Mouse (Mus musculus) thymus, adult 2 months (tissue): ENCODE data around the gene Mboat1. TPM values are rescaled to one million over a fixed set of nuclear protein-coding genes. Genes with fewer than 3 reads are reported as not detected.

Source experiments
- DNase-seq: peaks from one replicate; pipeline ENCODE4 v3.0.0; 2021
- H3K27ac ChIP-seq: fragments of 200-500 bp; 2 replicates; pipeline ENCODE4 v1.5.1; 2012; ENCODE audit warnings: low read length, control low read depth; ENCODE audit not compliant: control insufficient read depth, insufficient read depth
- H3K27me3 ChIP-seq: fragments of 200-500 bp; 2 replicates; pipeline ENCODE4 v1.6.1; 2012; ENCODE audit warnings: mild to moderate bottlenecking, low read length, moderate library complexity, mixed read lengths; ENCODE audit not compliant: control insufficient read depth, insufficient read depth
- H3K36me3 ChIP-seq: fragments of 200-500 bp; 2 replicates; pipeline ENCODE4 v1.6.1; 2012; ENCODE audit warnings: mild to moderate bottlenecking, low read length, moderate library complexity; ENCODE audit not compliant: control insufficient read depth, insufficient read depth
- H3K4me1 ChIP-seq: fragments of 200-500 bp; replicated peaks from 2 replicates; pipeline ENCODE4 v1.6.1; 2012; ENCODE audit warnings: low read length; ENCODE audit not compliant: control insufficient read depth, insufficient read depth
- H3K4me3 ChIP-seq: fragments of 200-500 bp; 2 replicates; pipeline ENCODE4 v1.5.1; 2012; ENCODE audit warnings: mild to moderate bottlenecking, low read length, control low read depth, moderate library complexity; ENCODE audit not compliant: control insufficient read depth, insufficient read depth
- CTCF ChIP-seq: fragments of 200-500 bp; IDR thresholded peaks from 2 replicates; pipeline ENCODE4 v1.5.1; 2012; ENCODE audit warnings: mild to moderate bottlenecking, control low read depth, low read length, moderate library complexity, borderline replicate concordance; ENCODE audit not compliant: control insufficient read depth, poor library complexity, insufficient read depth; ENCODE audit errors: extremely low read depth
- POLR2A ChIP-seq: fragments of 200-500 bp; IDR thresholded peaks from 2 replicates; pipeline ENCODE4 v1.6.1; 2012; ENCODE audit warnings: mild to moderate bottlenecking, low read length, control low read depth, moderate library complexity; ENCODE audit not compliant: control insufficient read depth, poor library complexity, insufficient read depth; ENCODE audit errors: extremely low read depth
- WGBS: fragments of 180-500 bp; shearing (Covaris S2); methylation state at CpG from one replicate; pipeline ENCODE4 v1.1.7; 2018; 5-methylcytosine and 5-hydroxymethylcytosine counted together
- polyA plus RNA-seq: library from polyadenylated mRNA; depleted of rRNA; stranded (reverse); fragments of >200 nt; gene quantifications from 2 replicates; pipeline ENCODE4 v1.2.3, GENCODE M21; 2012

The Mboat1 gene
- polyA plus RNA-seq, 1 experiment, result 7.2 TPM

DNA sequence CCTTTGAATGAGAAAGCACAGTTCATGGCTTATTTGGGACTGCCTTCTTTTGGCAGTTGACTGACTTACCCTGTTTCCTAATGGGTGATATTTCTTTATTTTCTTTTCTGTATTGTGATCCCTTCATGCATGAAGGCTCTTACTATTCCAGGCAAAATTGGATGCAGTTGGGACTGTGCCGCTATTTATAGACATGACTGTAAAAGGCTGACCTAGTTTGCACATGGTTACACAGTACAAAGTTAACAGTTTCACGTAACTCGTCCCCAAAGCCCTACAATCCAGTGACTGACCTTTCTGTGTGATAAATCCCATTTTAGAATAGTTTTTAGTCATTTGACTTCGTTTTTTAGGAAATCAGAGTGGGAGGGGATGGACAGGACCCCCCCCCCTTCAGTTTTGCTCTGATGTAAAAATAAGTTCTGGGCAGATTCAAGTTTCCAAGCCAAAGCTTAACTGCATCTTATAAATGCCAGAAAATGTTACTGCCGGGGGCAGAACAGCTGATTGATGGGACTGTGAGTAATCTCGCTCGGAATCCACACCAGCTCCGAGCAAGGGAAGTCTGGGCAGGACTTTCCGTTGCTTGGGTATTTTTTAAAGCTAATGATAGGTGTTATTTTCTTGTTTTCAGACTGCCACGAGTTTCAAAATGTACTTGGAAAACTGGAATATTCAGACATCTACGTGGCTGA lies 98.9 kb downstream of the Mboat1 start:
- no peak overlapping the region for H3K4me3 ChIP-seq
- WGBS, result 89% methylated on average over 11 of the region's 11 CpGs

GRCm38 (mm10) chr13:30239396-30239795 lies 103.1 kb downstream of the Mboat1 start:
- TF ChIP-seq POLR2A (no peak), CTCF (no peak)
- no peaks in the 10 kb centered on the region for H3K36me3 ChIP-seq
- H3K4me3 ChIP-seq, result no peak overlapping the region
- DNase-seq, result no peak
- WGBS, result 96% methylated on average over 6 of the region's 6 CpGs
- H3K4me1 ChIP-seq, result peaks cover 2% of the 10 kb centered on the region; the same call in 1 of the 2 replicates
- no peaks in the 10 kb centered on the region for H3K27me3 ChIP-seq
- no peak overlapping the region for H3K27ac ChIP-seq

More for the DNA sequence above, 98.9 kb downstream of the Mboat1 start:
- no peak for DNase-seq
- no peaks in the 10 kb centered on the region for H3K27me3 ChIP-seq
- no peak overlapping the region for H3K27ac ChIP-seq
- no peaks in the 10 kb centered on the region for H3K4me1 ChIP-seq
- TF ChIP-seq POLR2A (no peak), CTCF (no peak)
- no peaks in the 10 kb centered on the region for H3K36me3 ChIP-seq

DNA sequence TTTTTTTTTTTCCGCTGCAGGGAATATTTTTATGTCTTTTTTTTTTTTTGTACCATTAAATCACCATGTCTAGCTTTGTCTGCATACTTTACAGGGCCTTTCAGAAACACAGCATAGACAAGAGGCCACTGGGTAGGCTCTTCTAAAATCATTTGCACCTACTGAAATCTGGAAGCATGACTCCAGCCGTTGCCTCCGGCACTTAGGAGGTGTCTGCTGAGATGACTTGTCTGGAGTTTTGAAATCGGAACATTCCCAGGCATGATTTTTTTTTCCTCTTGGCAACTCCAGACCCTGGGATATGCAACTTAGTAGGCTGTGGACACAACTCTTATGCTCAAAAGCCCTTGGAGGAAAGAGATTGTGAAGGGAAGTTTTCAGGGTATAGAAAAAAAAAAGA lies 109.3 kb downstream of the Mboat1 start:
- TF ChIP-seq POLR2A (no peak), CTCF (no peak)
- no peaks in the 10 kb centered on the region for H3K36me3 ChIP-seq
- no peak for DNase-seq
- WGBS, result 96% methylated on average over 4 of the region's 4 CpGs
- no peak overlapping the region for H3K4me3 ChIP-seq
- no peaks in the 10 kb centered on the region for H3K27me3 ChIP-seq
- peaks cover 2% of the 10 kb centered on the region; the same call in 1 of the 2 replicates for H3K4me1 ChIP-seq
- no peak overlapping the region for H3K27ac ChIP-seq

DNA sequence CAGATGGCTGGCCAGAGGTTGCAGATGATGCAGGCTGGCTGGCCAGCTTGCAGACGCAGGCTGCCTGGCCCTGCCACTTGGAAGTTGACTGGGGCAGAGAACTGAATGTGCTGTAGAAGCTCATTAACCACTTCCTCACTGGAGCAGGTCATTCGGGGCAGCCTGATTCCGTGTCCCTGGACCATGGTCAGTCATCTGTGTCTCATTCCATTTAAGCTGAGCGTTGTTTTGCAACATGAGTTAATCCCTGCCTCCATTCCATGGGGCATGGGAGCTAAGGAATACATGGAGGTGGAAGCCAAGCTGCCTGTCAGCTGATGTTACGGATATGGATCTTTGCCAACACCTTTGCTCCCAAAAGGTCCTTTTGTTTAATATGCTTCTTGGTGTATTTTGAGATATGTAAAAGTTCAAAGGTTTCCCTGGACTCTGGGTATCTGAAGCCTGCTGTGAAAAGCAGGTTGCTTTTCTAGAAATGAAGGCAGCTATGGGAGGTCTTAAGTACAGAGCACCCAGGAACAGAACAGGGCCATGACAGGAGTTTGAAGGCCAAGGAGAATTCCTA lies 114.1 kb downstream of the Mboat1 start:
- Histone ChIP-seq H3K27ac (no peak overlapping the region), H3K4me3 (no peak overlapping the region), H3K27me3 (no peaks in the 10 kb centered on the region), H3K36me3 (no peaks in the 10 kb centered on the region), H3K4me1 (no peaks in the 10 kb centered on the region)
- no peak for DNase-seq
- WGBS, result 88% methylated on average over 5 of the region's 5 CpGs
- no peak for TF ChIP-seq POLR2A
- no peak for TF ChIP-seq CTCF

- no peak for TF ChIP-seq POLR2A
- no peak for TF ChIP-seq CTCF
- no peaks in the 10 kb centered on the region for H3K36me3 ChIP-seq
- no peaks in the 10 kb centered on the region for H3K4me1 ChIP-seq
- no peaks in the 10 kb centered on the region for H3K27me3 ChIP-seq
- no peak for DNase-seq
- no peak overlapping the region for H3K4me3 ChIP-seq
- no peak overlapping the region for H3K27ac ChIP-seq
- WGBS, result 95% methylated on average over 3 of the region's 3 CpGs
These were observed 115.1 kb downstream of the Mboat1 start for GRCm38 (mm10) chr13:30251431-30251830.

GRCm38 (mm10) chr13:30252692-30253091 lies 116.4 kb downstream of the Mboat1 start:
- DNase-seq, result no peak
- Histone ChIP-seq H3K27me3 (no peaks in the 10 kb centered on the region), H3K4me1 (no peaks in the 10 kb centered on the region), H3K36me3 (no peaks in the 10 kb centered on the region), H3K4me3 (no peak overlapping the region), H3K27ac (no peak overlapping the region)
- no peak for TF ChIP-seq CTCF
- no peak for TF ChIP-seq POLR2A
- 87% methylated on average over 3 of the region's 3 CpGs for WGBS
